Mouse (Mus musculus): ENCODE measurements at regions not wholly inside any gene's neighbourhood (a gene's known extent, or its start where the extent isn't known, plus 50 kb on each side); places are given as distances from the start of the nearest gene placed in this dataset.

DNA sequence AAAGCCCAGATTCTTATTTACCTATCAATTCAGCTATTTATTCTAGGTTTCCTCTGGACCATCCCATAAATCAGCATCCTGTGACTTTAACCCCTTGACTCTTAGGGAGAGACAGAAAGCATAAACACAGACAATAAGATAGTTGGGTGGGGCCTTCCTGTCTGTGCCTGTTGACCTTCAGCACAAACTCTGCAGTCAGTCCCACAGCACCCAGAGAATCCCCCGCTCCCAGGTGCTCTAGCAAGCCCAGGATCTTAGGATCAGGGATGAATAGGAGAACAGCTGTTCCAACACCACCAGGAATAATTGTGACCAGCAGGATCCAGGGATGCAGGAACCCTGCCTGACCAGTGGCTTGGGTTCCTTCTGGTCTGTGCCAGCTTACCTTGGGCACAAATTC is 107.8 kb downstream of the Basp1 start:
- no peak for DNase-seq (ENCODE audit: low spot score in 2 of 2)

DNA sequence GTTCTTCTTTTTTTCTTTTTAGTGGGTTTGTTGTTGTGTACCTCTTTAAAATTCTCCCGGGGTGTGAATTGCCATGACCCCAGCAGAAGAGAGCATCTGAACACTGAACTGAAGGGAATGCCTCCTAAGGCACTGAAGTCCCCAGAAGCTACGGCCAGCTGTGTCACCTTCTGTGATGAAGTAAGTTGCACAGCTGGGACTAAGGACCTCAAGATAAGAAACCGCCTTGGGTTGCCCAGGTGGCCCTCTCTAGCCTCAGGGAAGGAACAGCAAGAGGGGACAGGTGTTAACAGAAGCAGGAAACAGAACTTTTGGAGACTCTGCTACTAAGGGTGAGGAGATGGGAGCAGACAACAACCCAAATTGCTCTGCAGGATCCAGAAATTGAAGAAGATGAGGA is 110.2 kb downstream of the Basp1 start:
- no peak for DNase-seq (ENCODE audit: low spot score in 2 of 2)

DNA sequence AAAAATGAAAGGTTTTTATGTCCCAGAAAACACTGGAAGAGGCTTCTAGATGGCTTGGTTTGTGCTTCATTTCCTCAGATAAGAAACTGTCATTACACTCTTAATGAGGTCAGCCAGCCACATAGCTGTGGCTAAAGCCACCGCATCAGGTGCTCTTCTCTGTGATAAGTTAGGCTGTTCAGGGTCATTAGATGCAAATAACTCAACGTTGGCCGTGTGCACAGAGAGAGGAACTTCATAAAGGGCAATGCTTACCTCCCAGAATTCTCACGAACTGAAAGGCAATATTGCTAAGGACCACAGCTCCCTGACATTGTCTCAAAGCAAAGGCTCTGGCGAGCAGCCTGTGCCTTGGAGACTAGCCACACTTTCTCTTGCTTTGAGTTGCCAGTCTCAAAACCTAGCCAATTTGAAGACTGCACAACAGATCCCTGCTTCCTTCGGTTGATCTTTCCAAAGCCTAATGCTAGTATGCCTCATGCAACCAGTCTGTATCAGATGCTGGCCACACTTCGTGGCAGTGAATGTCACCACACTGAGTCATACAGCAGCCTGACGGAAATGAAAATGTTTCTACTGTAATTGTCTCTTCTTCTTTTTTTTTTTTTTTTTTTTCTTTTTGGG is 110.8 kb downstream of the Basp1 start:
- no peak for DNase-seq (ENCODE audit: low spot score in 2 of 2)

DNA sequence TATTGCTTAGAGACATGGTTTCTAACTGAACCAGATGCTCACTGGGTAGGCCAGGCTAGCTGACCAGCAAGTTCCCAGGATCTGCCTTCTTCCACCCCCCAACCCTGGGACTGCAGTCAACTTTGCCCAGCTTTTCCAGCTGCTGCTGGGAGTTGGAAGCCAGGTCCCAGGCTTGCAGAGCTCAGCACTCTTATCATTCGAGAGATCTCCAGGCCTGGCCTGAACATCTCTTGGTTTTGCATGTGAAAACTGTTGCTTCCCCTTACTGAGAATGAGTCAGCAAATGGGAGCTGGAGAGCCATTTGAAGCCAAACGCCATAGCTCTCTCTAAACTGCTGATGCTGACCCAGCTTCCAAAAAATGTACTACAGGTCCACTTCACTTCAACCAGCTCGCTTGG is 111.8 kb downstream of the Basp1 start:
- no peak for DNase-seq (ENCODE audit: low spot score in 2 of 2)

DNA sequence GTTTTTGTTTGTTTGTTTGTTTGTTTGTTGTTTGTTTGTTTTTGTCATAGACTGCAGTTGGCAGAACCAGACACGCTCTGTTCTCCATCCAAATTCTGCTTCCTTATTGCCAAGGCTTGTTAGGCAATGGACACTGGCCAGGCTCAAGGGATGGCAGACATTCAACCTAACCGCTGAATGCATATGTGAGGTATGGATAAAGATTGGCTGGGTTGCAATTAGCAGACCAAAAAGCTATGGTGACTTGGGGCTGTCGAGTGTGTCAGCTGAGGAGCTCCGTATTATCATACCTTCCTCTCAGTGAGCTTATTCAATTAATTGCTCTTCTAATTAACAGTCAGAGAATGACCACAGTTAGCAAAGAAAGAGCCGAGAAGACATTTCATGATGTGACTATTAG is 116.3 kb downstream of the Basp1 start:
- no peak for DNase-seq (ENCODE audit: low spot score in 2 of 2)

DNA sequence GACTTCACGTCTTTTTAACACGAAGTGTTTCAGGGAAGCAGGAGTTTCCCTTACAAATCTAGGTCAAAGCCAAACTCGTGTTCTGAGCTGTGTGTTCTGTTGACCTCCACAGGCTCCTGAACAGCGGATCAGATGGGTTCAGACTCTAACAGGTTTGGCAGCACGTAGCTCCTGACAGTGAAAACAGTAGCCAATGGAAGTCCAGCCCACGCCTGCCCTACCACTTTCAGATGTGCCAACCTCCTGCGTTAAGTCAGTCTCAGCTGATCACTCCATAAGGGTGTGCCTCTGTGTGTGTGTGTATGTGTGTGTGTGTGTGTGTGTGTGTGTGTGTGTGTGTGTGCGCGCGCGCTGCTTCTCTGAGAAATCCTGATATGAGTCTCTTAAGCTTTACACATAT is 116.8 kb downstream of the Basp1 start:
- no peak for DNase-seq (ENCODE audit: low spot score in 2 of 2)

DNA sequence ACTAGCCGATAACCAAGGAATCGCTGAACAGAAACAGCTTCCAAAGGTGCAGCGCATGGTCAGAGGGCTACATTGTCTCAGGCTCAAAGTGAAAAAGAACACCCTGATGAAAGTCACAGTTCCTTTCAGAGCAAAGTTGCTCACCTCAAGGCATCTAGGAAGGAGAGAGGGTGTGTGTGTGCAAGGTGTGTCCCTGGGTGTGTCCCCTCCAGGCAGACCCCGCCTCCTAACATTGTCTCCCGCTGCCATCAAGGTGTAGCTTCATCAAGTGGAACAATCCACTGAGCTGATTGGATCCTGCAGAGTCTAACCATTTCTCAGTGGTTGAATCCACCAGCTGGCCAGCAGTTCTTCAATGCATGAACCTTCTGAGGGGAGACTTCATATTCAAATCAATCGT is 117.8 kb downstream of the Basp1 start:
- DNase-seq (ENCODE audit: low spot score in 2 of 2), result no peak

DNA sequence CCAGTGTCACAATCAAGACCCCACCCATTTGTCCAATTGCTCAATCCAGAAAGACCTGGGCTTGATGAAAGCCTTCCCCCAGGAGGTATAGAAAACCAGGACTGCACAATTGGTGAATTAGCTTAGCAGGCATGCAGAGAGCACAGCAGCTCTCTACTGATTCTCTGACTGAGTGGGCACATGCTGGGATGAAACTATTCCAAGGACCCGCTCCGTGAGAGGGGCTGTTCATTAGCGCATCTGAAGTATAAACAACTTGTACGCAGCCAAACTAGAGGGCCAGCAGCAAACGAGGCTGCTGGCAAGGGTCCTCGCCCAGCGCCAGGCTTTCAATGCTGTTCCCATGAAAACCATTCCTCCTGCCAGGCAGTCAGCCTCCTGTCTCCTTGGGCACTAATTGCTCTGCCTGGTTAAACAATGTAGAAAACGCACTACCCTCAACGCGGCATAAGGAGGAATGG is 122.3 kb downstream of the Basp1 start:
- DNase-seq (ENCODE audit: low spot score in 2 of 2), result no peak

DNA sequence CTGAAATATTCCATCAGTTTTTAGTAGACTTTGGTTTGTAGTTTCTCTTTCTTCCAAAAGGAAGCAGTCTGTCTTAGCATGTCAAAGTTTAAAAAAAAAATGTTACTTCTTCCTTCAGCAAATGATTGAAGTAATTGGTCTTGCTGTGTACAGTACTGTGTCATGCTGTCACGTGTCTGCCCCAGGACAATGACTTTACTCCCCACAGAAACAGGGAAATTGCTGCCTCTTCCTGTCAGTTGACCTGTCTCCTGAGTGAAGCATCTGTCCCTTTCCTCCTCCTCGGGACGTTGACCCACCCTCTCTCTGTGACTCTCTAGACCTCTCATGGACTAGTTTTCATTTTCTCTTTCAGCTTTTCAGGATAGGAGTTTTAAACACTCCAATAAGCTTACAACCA is 125.7 kb downstream of the Basp1 start:
- no peak for DNase-seq (ENCODE audit: low spot score in 2 of 2)

DNA sequence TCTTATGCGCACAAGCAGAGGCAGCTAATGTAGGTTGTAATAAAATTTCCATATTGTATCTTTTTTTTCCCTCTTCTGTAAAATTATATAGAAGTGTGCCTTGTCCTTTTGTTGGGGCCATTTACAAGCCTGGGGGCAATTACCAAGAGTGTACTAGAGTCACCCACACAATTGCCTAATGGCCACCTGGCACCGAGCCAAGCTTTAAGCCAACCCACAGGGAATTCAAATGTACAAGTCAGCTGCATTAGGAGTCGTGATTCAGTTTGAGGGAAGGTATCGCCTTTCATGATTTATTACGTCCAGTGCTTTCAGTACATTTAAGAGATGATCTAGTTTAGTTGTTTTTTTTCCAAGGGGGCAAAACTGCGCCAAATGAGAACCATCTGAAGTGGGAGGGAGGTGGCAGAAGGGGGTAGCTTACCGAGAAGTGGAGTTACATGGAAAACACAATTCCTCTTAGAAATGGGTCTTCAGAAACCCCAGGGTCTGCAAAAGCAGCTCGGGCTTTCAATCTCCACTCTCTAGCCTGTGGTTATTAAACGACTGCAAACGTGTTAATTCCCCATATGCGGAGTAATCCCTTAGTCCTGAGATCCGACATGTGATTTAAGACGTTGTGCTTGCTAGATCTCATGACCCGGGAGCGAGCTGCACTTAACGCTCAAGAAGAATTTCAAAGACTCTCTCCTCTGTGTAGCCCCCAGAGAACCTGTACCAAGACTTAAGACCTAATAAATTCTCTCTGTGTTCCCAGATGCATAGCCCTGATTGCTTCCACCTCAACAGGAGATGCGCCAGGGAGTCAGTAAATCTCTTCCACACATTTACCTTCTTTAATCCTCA is 129.0 kb downstream of the Basp1 start:
- DNase-seq (ENCODE audit: low spot score in 2 of 2), result no peak

DNA sequence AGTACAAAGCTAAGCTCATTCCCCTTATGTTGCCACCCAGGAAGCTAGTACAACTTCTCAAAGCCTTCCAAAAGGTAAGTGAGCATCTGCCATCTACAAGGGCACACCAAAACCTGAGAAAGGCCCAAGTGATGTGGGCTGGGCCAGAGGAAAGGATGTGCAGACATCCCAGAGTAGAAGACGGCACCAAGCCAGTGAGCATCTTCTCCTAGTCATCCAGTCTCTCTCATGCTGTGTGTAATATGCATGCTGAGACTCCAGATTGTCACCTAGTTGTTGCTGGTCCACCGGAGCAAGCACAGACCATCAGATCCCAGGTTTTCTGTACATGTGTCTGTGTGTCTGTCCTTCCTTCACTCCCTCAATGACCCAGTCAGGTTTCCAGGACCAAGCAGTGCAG is 129.9 kb downstream of the Basp1 start:
- DNase-seq (ENCODE audit: low spot score in 2 of 2), result no peak

DNA sequence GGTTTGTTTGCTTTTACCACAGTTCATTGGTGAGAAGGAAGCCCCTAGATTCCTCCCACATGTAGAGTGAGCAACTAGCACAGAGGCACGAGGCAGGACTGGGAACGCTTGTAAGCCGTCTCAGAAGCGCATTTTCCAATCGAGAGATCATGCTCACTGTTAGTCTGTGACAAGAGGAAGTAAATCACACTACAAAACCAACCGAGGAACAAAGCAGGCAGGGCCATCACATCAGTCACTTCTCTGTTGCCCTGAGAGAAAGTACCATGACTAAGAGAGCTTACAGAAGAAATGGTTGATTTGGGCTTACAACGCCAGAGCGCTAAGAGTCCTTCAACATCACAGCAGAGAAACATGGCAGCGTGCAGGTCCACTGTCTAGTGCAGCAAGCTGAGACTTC is 131.2 kb downstream of the Basp1 start:
- no peak for DNase-seq (ENCODE audit: low spot score in 2 of 2)

DNA sequence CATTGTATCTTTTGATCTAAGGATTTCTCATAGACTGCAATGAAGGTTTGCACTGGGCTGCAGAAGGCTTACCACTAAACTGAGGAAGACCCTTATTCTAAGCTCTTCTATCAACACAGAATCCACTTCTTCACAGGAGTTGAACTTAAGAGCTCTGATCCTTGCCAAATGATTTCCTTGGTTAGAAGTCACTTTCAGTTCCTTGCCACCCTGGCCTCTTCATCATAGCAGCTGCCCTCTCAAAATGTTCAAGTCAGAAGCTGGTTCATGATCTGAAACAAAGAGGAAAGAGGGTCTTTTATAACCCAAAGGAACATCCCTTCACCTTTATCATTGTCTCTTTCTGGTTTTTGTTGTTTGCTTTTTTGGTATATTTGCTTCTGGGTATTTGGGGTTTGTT is 131.6 kb downstream of the Basp1 start:
- DNase-seq (ENCODE audit: low spot score in 2 of 2), result no peak

DNA sequence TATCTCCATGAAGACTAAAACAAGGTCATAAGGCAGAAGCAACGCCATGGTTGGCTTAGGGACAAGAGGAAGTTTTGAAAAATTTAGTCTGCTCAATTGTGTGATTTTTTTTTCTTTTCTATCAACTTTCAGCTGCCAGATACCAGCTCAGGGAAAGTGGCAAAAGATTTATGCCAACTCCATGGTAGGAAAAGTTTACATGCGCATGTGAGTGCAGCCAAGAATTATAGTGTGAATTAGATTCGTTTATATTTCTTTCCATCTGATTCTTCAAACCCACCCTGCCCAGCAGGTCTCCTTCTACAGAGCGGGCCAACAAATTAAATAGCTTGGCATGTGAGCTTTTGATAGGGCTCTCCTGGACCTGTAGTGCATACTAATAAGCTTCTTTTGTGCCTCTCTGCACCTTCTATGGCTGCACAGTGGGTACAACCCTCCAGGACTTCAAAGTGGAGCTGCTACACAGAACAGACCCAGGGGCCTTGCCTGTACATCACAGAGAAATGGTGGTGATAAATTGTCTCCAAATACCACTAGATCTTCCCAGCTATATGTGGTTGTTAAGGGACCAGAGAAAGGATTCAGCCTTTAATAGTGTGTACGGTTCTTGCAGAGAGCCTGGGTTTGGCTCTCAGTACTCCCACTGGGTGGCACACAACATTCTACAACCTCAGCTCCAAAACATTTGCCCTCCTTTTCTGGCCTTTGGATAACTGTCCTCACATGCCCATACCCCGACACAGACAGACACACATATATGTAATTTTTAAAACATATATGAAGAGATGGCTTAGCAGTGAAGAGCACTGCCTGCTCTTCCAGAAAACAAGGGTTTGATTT is 135.0 kb downstream of the Basp1 start:
- DNase-seq (ENCODE audit: low spot score in 2 of 2), result no peak

DNA sequence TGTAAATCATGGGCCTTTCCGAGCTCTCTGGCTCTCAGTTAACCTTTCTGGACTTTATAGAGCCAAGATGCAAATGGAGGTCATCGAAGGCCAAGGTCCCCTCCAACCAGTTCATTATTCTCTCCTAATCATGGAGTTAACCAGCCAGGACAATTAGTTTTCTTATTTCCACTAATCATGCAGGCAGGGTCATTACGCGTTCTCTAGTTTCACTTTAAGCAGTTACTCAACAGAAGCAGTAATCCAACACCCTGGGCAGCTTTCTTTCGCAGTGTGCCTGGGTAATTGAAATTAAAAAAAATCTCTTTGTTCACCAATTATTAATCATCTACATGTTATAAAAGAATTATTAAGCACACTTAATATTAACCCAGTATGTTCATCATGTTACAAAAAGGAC is 137.3 kb downstream of the Basp1 start:
- DNase-seq (ENCODE audit: low spot score in 2 of 2), result no peak

DNA sequence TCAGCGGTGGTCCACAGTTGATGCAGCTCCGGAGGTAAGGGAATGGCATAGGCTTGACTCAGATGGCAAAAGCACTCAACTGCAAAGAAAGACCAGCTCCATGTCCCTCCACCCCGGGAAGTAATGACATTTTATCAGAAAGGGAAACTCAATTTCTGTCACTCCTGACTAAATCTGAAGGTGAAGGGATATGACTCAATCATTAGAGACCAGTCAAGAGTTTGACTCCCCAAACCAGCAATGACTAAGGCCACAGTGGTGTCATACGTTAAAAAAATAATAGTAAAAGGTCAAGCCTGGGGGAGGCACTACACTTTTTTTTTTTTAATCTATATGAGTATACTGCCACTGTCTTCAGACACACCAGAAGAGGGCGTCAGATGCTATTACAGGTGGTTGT is 141.7 kb downstream of the Basp1 start:
- DNase-seq (ENCODE audit: low spot score in 2 of 2), result no peak

DNA sequence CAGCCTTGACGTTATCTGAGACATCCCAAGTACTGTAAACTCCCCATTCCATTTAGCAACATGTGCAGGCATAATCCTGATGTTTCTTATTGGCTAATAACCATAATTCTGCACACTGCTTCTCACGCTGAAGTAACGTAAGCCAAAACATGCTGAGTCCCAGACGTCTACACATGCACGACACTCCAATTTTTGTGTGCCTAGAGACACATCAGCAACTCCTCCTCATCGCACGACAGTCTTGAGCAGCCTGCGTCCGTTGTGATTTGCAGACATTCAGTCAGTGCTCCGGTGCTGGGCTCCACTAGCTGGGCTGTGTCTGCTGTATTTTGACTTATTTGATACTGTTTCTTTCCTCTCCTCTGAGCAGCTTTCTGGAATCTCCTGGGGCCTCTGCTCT is 143.2 kb downstream of the Basp1 start:
- no peak for DNase-seq (ENCODE audit: low spot score in 2 of 2)

DNA sequence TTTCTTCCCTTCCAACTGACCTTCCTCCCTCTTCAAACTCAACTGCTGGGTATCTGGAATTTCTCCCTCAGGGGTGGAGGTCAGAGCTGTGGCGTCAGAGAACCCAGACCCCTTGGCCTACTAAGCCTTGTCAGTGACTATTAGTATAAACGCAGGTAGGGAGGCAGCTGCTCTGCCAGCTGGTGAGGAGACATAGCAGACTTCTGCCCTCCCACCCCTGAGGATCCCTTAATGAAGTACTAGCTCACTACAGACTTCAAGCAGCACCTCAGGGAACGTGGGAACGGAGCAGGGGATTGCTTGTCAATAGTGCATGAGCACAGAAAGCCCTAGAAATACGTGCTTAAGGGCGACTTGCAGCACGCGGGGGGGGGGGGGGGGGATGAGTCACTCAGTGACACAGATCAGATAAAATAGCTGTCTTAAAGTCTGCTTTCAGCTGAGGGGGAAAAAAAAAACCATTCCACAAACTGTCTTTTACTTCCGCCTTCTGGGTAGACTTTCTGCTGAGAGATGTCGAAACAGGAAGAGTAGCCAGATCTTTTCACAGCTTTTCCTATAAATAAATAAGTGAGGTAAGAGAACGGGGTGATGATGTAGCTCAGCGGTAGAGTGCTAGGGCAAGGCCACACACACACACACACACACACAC is 144.1 kb downstream of the Basp1 start:
- no peak for DNase-seq (ENCODE audit: low spot score in 2 of 2)

DNA sequence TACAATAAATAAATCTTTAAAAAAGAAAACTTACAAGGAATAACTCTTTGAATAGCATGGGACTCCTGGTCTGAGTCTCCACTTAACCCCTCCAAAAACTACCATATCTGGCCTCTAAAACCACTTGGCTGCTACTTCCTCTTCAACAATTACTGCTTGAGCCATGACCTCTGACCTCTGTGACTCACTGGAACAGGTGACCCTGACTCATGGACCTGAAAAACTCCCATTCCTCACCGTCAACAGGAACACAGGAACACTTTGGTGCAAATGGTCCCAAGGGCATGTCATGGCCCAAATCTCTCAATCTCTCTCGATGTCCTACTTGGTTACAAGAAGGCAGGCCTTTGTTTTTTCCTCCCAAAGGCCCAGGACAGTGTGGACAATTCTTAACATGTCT is 145.1 kb downstream of the Basp1 start:
- DNase-seq (ENCODE audit: low spot score in 2 of 2), result no peak

DNA sequence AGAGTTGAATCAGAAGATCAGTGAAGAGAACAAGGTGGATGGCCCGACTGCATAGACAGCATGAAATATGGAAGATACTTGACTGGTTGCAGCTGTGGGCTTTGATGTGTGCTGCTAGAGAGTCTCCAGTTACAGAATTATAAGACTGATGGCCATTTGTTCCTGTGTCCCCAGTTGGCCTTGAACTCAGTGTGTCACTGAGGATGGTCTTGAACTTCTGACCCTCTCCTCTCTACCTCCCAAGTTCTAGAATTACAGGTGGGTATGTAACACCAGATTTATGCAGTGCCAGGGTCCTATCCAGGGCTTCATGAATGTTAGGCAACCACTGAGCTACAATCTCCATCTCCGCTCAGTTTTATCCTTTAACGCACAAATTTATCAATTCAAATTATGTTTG is 146.1 kb downstream of the Basp1 start:
- no peak for DNase-seq (ENCODE audit: low spot score in 2 of 2)

DNA sequence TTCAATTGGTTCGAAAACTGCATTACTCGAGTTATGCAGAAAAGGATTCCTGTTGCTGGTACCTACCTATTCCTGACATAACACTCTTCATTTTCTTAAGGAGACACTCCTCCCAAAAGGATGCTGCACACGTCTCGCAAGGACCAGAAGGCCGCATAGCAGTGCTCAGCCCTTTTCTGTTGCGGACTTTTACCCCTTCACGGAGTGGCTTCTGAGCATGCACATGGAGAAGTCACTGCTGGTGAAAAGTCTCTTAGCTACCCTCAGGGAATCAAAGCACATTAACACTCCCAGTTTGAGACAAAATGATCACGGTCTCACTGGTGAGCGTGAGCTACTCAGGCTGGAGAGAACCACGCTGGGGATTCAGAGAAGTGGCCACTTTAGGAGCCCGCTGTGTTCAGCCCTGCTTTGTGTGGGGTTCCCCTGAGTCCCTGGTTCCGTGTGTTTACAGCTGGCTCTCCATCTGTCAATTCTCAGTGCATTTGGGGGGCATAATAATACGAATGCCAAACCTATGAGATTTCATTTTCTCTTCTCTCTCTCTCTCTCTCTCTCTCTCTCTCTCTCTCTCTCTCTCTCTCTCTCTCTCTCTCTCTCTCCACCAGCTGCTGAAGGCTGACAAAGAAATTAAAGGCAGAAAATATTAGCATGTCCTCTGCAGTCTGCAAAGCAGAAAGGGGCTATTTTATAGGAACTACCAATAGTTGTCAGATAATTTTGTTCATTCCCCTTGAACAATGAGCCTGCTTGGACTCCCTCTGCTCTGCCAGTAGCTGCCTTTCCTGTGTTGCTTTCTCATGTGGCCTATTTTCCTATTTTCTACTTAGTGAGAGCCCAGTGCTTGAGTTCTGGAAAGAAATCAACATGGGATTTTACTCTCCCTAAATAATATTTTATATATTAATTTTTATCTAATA is 160.7 kb downstream of the Basp1 start:
- DNase-seq (ENCODE audit: low spot score in 2 of 2), result no peak

Data from spleen, postnatal 14 days (tissue).